Mouse (Mus musculus) lung, adult 2 months (tissue): ENCODE measurements around the gene Acsm4.

Experiments
- CTCF ChIP-seq: fragments of 200-500 bp; IDR thresholded peaks from 2 replicates; pipeline ENCODE4 v1.5.1; 2011; ENCODE audit warnings: mild to moderate bottlenecking, low read length, control low read depth; ENCODE audit not compliant: insufficient read depth
- POLR2A ChIP-seq: fragments of 200-500 bp; IDR thresholded peaks from 2 replicates; pipeline ENCODE4 v1.6.1; 2011; ENCODE audit warnings: low read depth, mild to moderate bottlenecking, control low read depth, low read length, borderline replicate concordance; ENCODE audit errors: extremely low read depth

- TF ChIP-seq CTCF (no peak), POLR2A (no peak)
Observed at GRCm38 (mm10) chr7:119689726-119690125, at the start of gene Acsm4.
